Mouse (Mus musculus): ENCODE data around the gene 1700092M07Rik. TPM values are rescaled to one million over a fixed set of nuclear protein-coding genes. Genes with fewer than 3 reads are reported as not detected.
"Not testable (repeated sequence)": the region's sequence is repeated elsewhere in the genome, so short reads cannot be mapped to it uniquely, and the experiment has no call there.

1700092M07Rik gene
- total RNA-seq, 2 experiments from 2014 or later, result 0.95 TPM; not detected in 1

- DNase-seq, result no peak
- intact Hi-C loops (cut with DNase I), result loop anchor here (5.0 kb wide), 1 partner anchor 101 kb away; the partner anchor contains the start of gene Ttc9c
These were observed 24.4 kb upstream of the 1700092M07Rik start for GRCm38 (mm10) chr19:8715868-8716766.

GRCm38 (mm10) chr19:8716767-8717475 is 23.6 kb upstream of the 1700092M07Rik start:
- intact Hi-C loops (cut with DNase I), result loop anchor here (5.0 kb wide), 1 partner anchor 100 kb away; the partner anchor contains the start of gene Ttc9c
- no peak for DNase-seq

- intact Hi-C loops (cut with DNase I), result loop anchor here (5.0 kb wide), 1 partner anchor 99 kb away; the partner anchor contains the start of gene Ttc9c
- peak; percentile 70 to 78 for DNase-seq
These were observed 22.2 kb upstream of the 1700092M07Rik start for GRCm38 (mm10) chr19:8718357-8718756.

GRCm38 (mm10) chr19:8719037-8719436 is 21.5 kb upstream of the 1700092M07Rik start:
- intact Hi-C loops (cut with DNase I), result loop anchor here (5.0 kb wide), 1 partner anchor 98 kb away; the partner anchor contains the start of gene Ttc9c
- not testable (repeated sequence) for DNase-seq

- intact Hi-C loops (cut with DNase I), result loop anchor here (10.0 kb wide), 1 partner anchor 383 kb away; no protein-coding TSS in a partner anchor
- no peak for DNase-seq
These were observed 19.1 kb upstream of the 1700092M07Rik start for GRCm38 (mm10) chr19:8721378-8721777.

GRCm38 (mm10) chr19:8722021-8722420 is 18.5 kb upstream of the 1700092M07Rik start:
- DNase-seq, result no peak
- intact Hi-C loops (cut with DNase I), result loop anchor here (10.0 kb wide), 1 partner anchor 383 kb away; no protein-coding TSS in a partner anchor

- no peak for DNase-seq
- intact Hi-C loops (cut with DNase I), result loop anchor here (10.0 kb wide), 1 partner anchor 382 kb away; no protein-coding TSS in a partner anchor
These were observed 18.0 kb upstream of the 1700092M07Rik start for GRCm38 (mm10) chr19:8722559-8722906.

- peak; percentile 93 to 94 for DNase-seq
- intact Hi-C loops (cut with DNase I), result loop anchor here (10.0 kb wide), 1 partner anchor 382 kb away; no protein-coding TSS in a partner anchor
These were observed 17.5 kb upstream of the 1700092M07Rik start, which contains the start of gene Slc3a2 for GRCm38 (mm10) chr19:8722907-8723573. TSS of gene Slc3a2 (minus strand) at chr19:8723369.

GRCm38 (mm10) chr19:8723574-8724346 is 16.8 kb upstream of the 1700092M07Rik start:
- intact Hi-C loops (cut with DNase I), result loop anchor here (10.0 kb wide), 1 partner anchor 381 kb away; no protein-coding TSS in a partner anchor
- DNase-seq, result no peak

GRCm38 (mm10) chr19:8724392-8724791 is 16.1 kb upstream of the 1700092M07Rik start:
- intact Hi-C loops (cut with DNase I), result loop anchor here (10.0 kb wide), 1 partner anchor 380 kb away; no protein-coding TSS in a partner anchor
- DNase-seq, result no peak

- no peak for DNase-seq
- intact Hi-C loops (cut with DNase I), result loop anchor here (10.0 kb wide), 1 partner anchor 380 kb away; no protein-coding TSS in a partner anchor
These were observed 15.4 kb upstream of the 1700092M07Rik start for GRCm38 (mm10) chr19:8725081-8725613.

- DNase-seq, result no peak
- intact Hi-C loops (cut with DNase I), result loop anchor here (10.0 kb wide), 1 partner anchor 378 kb away; no protein-coding TSS in a partner anchor
These were observed 13.7 kb upstream of the 1700092M07Rik start for GRCm38 (mm10) chr19:8726609-8727390.

GRCm38 (mm10) chr19:8727495-8728114 is 12.9 kb upstream of the 1700092M07Rik start:
- intact Hi-C loops (cut with DNase I), result loop anchor here (10.0 kb wide), 1 partner anchor 377 kb away; no protein-coding TSS in a partner anchor

GRCm38 (mm10) chr19:8728335-8729099 is 12.0 kb upstream of the 1700092M07Rik start:
- not testable (repeated sequence) for DNase-seq
- intact Hi-C loops (cut with DNase I), result loop anchor here (10.0 kb wide), 1 partner anchor 376 kb away; no protein-coding TSS in a partner anchor

More at GRCm38 (mm10) chr19:8727495-8728114, 12.9 kb upstream of the 1700092M07Rik start:
- no peak for DNase-seq

- intact Hi-C loops (cut with DNase I), result no loop called here
- no peak for DNase-seq
These were observed 6.2 kb upstream of the 1700092M07Rik start for GRCm38 (mm10) chr19:8734334-8734733.

GRCm38 (mm10) chr19:8735389-8736159 is 4.9 kb upstream of the 1700092M07Rik start, which contains the start of gene Wdr74:
TSS of gene Wdr74 (plus strand) at chr19:8735827.
- intact Hi-C loops (cut with DNase I), result no loop called here
- peak; percentile 92 to 97 for DNase-seq
